Mouse (Mus musculus) liver, embryonic 14.5 days (tissue): ENCODE data around the gene Pax8. TPM values are rescaled to one million over a fixed set of nuclear protein-coding genes. Genes with fewer than 3 reads are reported as not detected.

Experiments
- ATAC-seq: fragments of 200-750 bp; cut with Nextera tagmentation; 2 replicates; pipeline ENCODE4 v1.8.0; 2017; ENCODE audit warnings: moderate number of reproducible peaks, mild to moderate bottlenecking, moderate library complexity; ENCODE audit not compliant: insufficient read depth
- DNase-seq, 3 experiments: peaks; one replicate each; pipeline ENCODE4 v3.0.0-alpha.2; 2012 to 2013; ENCODE audit warnings: low read depth in 3 of 3, low spot score in 3 of 3
- H3K27ac ChIP-seq: fragments of 300-500 bp; sonication (generic); 2 replicates; pipeline ENCODE4 v1.5.1; 2014; ENCODE audit warnings: moderate library complexity, mild to moderate bottlenecking, control low read depth, inconsistent platforms
- H3K27me3 ChIP-seq: fragments of 300-500 bp; sonication (generic); 2 replicates; pipeline ENCODE4 v1.6.1; 2014; ENCODE audit warnings: mild to moderate bottlenecking, low read length, moderate library complexity; ENCODE audit not compliant: control insufficient read depth, insufficient read depth
- H3K36me3 ChIP-seq: fragments of 300-500 bp; sonication (generic); replicated peaks from 2 replicates; pipeline ENCODE4 v1.6.1; 2014; ENCODE audit warnings: low read depth; ENCODE audit not compliant: control insufficient read depth, insufficient read depth
- H3K4me1 ChIP-seq, 2 experiments: fragments of 200-500 bp in 1 of 2; fragments of 300-500 bp in 1 of 2; sonication (generic) in 1 of 2; replicated peaks; 2 replicates each; pipeline ENCODE4 v1.6.1; 2012 to 2014; ENCODE audit warnings: antibody characterized with exemption in 1 of 2, inconsistent platforms in 1 of 2, low read length in 1 of 2; ENCODE audit not compliant: control insufficient read depth in 2 of 2, insufficient read depth in 2 of 2
- H3K4me2 ChIP-seq: fragments of 300-500 bp; sonication (generic); 2 replicates; pipeline ENCODE4 v1.6.1; 2014; ENCODE audit warnings: low read depth, mild to moderate bottlenecking, control low read depth, moderate library complexity
- H3K4me3 ChIP-seq, 2 experiments: fragments of 200-500 bp in 1 of 2; fragments of 300-500 bp in 1 of 2; sonication (generic) in 1 of 2; 2 replicates each; pipeline ENCODE4 v1.5.1; 2012 to 2014; ENCODE audit warnings: low read depth in 2 of 2, low read length in 2 of 2, mild to moderate bottlenecking in 2 of 2, control low read depth in 1 of 2, inconsistent platforms in 1 of 2, moderate library complexity in 1 of 2; ENCODE audit not compliant: insufficient read depth in 1 of 2
- H3K9ac ChIP-seq: fragments of 300-500 bp; sonication (generic); replicated peaks from 2 replicates; pipeline ENCODE4 v1.6.1; 2014; ENCODE audit warnings: mild to moderate bottlenecking, control low read depth, moderate library complexity
- H3K9me3 ChIP-seq: fragments of 300-500 bp; sonication (generic); 2 replicates; pipeline ENCODE4 v1.6.1; 2016; ENCODE audit warnings: low read length, mixed read lengths; ENCODE audit not compliant: control insufficient read depth
- CTCF ChIP-seq: IDR thresholded peaks from 2 replicates; pipeline ENCODE4 v1.5.1; 2016; ENCODE audit warnings: antibody characterized with exemption, low read depth, control low read depth
- EP300 ChIP-seq: IDR thresholded peaks from 2 replicates; pipeline ENCODE4 v1.6.1; 2016; ENCODE audit warnings: antibody characterized with exemption, low read depth
- WGBS: fragments of 180-500 bp; shearing (Covaris S2); extraction: QIAGEN DNeasy Blood & Tissue Kit; methylation state at CpG from one replicate; pipeline ENCODE4 v1.1.7; 2014; ENCODE audit not compliant: insufficient replicate concordance; 5-methylcytosine and 5-hydroxymethylcytosine counted together
- polyA plus RNA-seq, 2 experiments: library from polyadenylated mRNA; depleted of rRNA in 1 of 2; stranded (reverse) in 1 of 2; unstranded in 1 of 2; fragments of >200 nt; fragmentation: Nextera tagmentation in 1 of 2; extraction: Ambion mirVana in 1 of 2; gene quantifications; 2 replicates each; pipeline versions ENCODE4 v1.2.1 to v1.2.3; 2012 to 2014

Gene Pax8
- polyA plus RNA-seq, 2 experiments = 0.03 TPM; not detected in 1

DNA sequence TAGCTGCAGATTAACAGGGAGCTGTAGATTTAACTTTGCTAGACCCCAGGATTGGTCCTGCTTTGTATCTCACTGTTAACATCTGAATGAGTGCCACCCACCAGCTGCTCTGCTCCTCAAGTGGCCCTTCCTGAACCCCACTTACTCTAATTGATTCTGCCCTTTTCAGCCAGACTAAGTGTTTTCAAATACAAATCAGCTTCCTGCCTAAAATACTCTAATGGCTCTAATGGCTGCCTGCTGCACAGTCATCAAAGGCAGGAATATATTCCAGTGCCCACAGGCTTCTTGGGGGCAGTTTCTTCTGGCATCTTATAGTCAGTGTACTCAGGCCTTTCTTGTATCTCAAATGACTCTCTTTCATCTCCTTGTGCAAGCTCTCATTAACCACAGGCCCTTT, 33.5 kb downstream of the Pax8 start:
- Histone ChIP-seq H3K9ac (no peak overlapping the region), H3K4me3 (no peak overlapping the region), H3K4me1 (no peaks in the 10 kb centered on the region), H3K4me2 (no peak overlapping the region), H3K27me3 (no peaks in the 10 kb centered on the region), H3K27ac (no peak overlapping the region), H3K36me3 (no peaks in the 10 kb centered on the region), H3K9me3 (no peaks in the 10 kb centered on the region)
- no peak for TF ChIP-seq EP300
- TF ChIP-seq CTCF = no peak
- ATAC-seq = no peak
- no peak for DNase-seq

DNA sequence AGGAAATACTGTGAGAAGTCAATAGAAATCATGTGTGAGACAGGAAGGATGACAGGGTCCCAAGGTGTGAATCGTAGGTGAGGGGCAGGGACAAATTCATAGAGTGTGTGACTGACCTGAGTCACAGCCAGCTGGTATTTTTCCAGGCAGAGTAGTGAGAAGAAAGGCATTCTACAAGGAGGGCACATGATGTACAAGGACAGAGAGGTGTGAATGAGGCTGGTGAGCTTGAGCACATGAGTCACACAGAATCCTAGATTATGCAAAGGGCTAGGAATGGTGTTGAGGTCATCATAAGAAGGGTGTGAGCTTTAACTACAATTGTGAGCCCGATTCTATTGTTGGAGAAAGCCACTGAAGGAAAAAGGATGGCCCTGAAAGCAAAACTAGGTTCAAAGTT, 35.3 kb downstream of the Pax8 start:
- H3K36me3 ChIP-seq = no peaks in the 10 kb centered on the region
- no peak overlapping the region for H3K9ac ChIP-seq
- no peak overlapping the region for H3K4me2 ChIP-seq
- no peak for DNase-seq
- TF ChIP-seq EP300 = no peak
- TF ChIP-seq CTCF = no peak
- ATAC-seq = no peak
- no peaks in the 10 kb centered on the region for H3K4me1 ChIP-seq
- no peaks in the 10 kb centered on the region for H3K27me3 ChIP-seq
- no peaks in the 10 kb centered on the region for H3K9me3 ChIP-seq
- WGBS = 43% methylated on average over 2 of the region's 2 CpGs
- H3K27ac ChIP-seq = no peak overlapping the region
- H3K4me3 ChIP-seq = no peak overlapping the region

DNA sequence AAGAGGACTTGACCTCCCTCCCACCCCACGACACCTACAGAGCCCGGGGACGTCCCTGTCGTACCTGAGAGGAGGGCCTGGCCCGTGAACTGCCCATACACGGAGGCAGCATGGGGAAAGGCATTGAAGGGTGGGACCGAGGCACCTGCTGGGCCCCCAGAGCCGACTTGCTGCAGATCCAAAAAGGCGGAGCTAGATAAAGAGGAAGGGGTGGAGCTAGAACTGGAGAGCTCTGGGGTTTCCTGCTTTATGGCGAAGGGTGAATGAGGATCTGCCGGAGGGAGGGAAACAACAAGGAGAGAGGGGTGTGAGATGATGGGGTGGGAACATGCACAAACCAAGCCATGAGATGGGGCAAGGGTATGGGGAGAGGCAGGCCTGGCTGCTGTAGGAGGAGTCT, 39.7 kb downstream of the Pax8 start:
- H3K27me3 ChIP-seq = no peaks in the 10 kb centered on the region
- no peak overlapping the region for H3K27ac ChIP-seq
- H3K4me1 ChIP-seq = no peaks in the 10 kb centered on the region
- TF ChIP-seq CTCF (no peak), EP300 (no peak)
- WGBS = 55% methylated on average over 11 of the region's 11 CpGs
- no peak overlapping the region for H3K9ac ChIP-seq
- no peaks in the 10 kb centered on the region for H3K9me3 ChIP-seq
- H3K36me3 ChIP-seq = no peaks in the 10 kb centered on the region
- DNase-seq (no peak), ATAC-seq (no peak)
- no peak overlapping the region for H3K4me3 ChIP-seq
- H3K4me2 ChIP-seq = no peak overlapping the region

DNA sequence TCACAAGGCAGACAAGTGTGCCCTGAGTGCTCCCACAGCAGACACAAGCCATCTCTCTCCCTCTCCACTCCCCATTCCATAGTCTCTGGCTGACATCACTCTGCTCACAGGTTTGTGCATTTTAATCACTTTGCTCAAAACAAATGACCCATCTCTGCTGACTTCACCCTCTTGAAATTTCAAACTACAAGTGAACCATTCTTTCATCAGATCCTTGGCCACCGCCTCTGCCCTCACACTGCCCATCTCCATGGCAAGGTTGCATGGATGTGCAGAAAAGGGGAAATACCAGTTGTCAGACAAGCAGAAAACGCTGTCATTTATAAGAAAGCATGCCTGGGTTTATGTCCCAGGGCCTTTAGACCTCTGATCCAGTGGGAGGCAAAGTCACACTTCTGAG, 40.7 kb downstream of the Pax8 start:
- no peak overlapping the region for H3K27ac ChIP-seq
- H3K4me3 ChIP-seq = no peak overlapping the region
- DNase-seq = no peak
- no peak overlapping the region for H3K4me2 ChIP-seq
- no peak for TF ChIP-seq EP300
- no peak for TF ChIP-seq CTCF
- H3K4me1 ChIP-seq = no peaks in the 10 kb centered on the region
- H3K36me3 ChIP-seq = no peaks in the 10 kb centered on the region
- H3K9me3 ChIP-seq = no peaks in the 10 kb centered on the region
- H3K9ac ChIP-seq = no peak overlapping the region
- no peaks in the 10 kb centered on the region for H3K27me3 ChIP-seq
- ATAC-seq = no peak
- WGBS = 54% methylated on average over 2 of the region's 2 CpGs

DNA sequence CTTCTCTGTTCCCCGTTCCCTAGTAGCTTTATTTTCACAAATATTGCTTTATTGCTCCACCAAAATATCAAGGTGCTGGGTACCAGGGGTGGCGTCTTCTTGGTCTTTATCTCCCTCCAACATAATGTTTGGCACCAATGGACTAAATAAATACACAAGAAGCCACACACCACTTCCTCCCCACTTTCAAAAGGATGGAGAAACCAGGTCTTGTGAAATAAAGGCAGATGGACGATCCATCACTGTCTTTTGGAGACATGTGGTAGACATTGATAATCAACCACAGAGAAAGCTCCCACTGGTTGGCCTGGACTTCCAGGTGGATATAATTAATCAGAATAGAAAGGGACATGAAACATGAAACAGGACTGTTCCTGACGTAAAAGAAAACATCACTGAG, 45.6 kb downstream of the Pax8 start:
- H3K27ac ChIP-seq = no peak overlapping the region
- TF ChIP-seq EP300 = no peak
- TF ChIP-seq CTCF = no peak
- no peaks in the 10 kb centered on the region for H3K27me3 ChIP-seq
- no peak overlapping the region for H3K4me2 ChIP-seq
- no peak overlapping the region for H3K4me3 ChIP-seq
- no peaks in the 10 kb centered on the region for H3K9me3 ChIP-seq
- 25% methylated on average over 4 of the region's 4 CpGs for WGBS
- ATAC-seq (no peak), DNase-seq (no peak)
- no peaks in the 10 kb centered on the region for H3K36me3 ChIP-seq
- H3K9ac ChIP-seq = no peak overlapping the region
- H3K4me1 ChIP-seq = no peaks in the 10 kb centered on the region
